20 mouse cellular contexts compared by ENCODE assay signal in the genomic region with DNA sequence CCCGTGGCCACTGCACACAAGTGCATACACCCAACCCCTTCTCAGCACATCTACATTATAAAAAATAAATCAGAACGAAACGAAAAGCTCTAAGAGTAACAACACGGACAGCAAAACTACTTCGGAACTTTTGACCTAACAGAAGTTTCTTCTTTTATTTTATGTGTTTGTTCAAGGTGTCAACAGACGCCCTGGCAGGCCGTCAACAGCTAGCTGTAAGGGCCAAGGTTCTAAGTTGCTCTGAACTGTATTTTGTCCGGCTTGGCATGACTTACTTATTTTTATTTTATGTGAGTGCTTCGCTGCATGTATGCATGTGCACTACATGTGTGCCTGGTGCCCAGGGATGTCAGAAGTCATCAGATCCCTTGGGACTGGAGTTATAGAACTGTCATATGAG. TPM values are rescaled to one million over a fixed set of nuclear protein-coding genes. Genes with fewer than 3 reads are reported as not detected.
"Had no signal": no experiment of that assay in that cellular context is flagged by ENCODE, and none has a peak within 500 bp of the region (broad histone marks: within the 10 kb centered on the region; RNA-seq: fewer than 3 reads in every experiment).

No protein-coding gene starts in this region.

- H3K9me3 ChIP-seq: lung, embryonic 15.5 days; midbrain, embryonic 12.5 days; neural tube, embryonic 13.5 days; neural tube, embryonic 15.5 days; stomach, embryonic 15.5 days had no signal

- DNase-seq: lung, adult 18-20 months; lung, postnatal 4 days; midbrain, embryonic 14.5 days; retina, postnatal 1 day; right cerebral cortex, adult 18-20 months; right cerebral cortex, postnatal 25 days; right cerebral cortex, postnatal 4 days; thymus, adult 2 months; thymus, postnatal 25 days; thymus, postnatal 4 days had no signal

- H3K4me3 ChIP-seq: lung, embryonic 15.5 days; midbrain, embryonic 12.5 days; myocyte; neural tube, embryonic 13.5 days; neural tube, embryonic 15.5 days; stomach, embryonic 15.5 days had no signal

- H3K27ac ChIP-seq: liver, embryonic 14.5 days; lung, embryonic 15.5 days; midbrain, embryonic 12.5 days; neural tube, embryonic 13.5 days; neural tube, embryonic 15.5 days; stomach, embryonic 15.5 days; stomach, postnatal 0 days had no signal

- H3K27me3 ChIP-seq: lung, embryonic 15.5 days; midbrain, embryonic 12.5 days; neural tube, embryonic 13.5 days; neural tube, embryonic 15.5 days; stomach, embryonic 15.5 days had no signal

- H3K36me3 ChIP-seq: lung, embryonic 15.5 days; midbrain, embryonic 12.5 days; neural tube, embryonic 13.5 days; neural tube, embryonic 15.5 days; stomach, embryonic 15.5 days had no signal

- H3K4me2 ChIP-seq: lung, embryonic 15.5 days; midbrain, embryonic 12.5 days; neural tube, embryonic 13.5 days; neural tube, embryonic 15.5 days; stomach, embryonic 15.5 days had no signal

- ATAC-seq: lung, postnatal 0 days; midbrain, embryonic 16.5 days had no signal

- H3K4me1 ChIP-seq: lung, embryonic 15.5 days; midbrain, embryonic 12.5 days; neural tube, embryonic 13.5 days; neural tube, embryonic 15.5 days; stomach, embryonic 15.5 days had no signal

- H3K9ac ChIP-seq: liver, embryonic 14.5 days; lung, embryonic 15.5 days; midbrain, embryonic 12.5 days; neural tube, embryonic 13.5 days; neural tube, embryonic 15.5 days; stomach, embryonic 15.5 days had no signal

RNA-seq across cellular contexts. Expression of gene Vdr, which starts 11.4 kb away (rescaled TPM):
- polyA plus RNA-seq: midbrain, embryonic 14.5 days had no signal
